Mouse (Mus musculus) ES-E14 (cell line): ENCODE data around the gene Lce1m.

ENCODE experiments used
- CHD2 ChIP-seq: IDR thresholded peaks from 2 replicates; pipeline ENCODE4 v1.6.1; 2014; ENCODE audit warnings: mild to moderate bottlenecking, low read depth, low read length, inconsistent platforms
- MAFK ChIP-seq: IDR thresholded peaks from 2 replicates; pipeline ENCODE4 v1.6.1; 2014; ENCODE audit warnings: mild to moderate bottlenecking, low read depth, low read length, inconsistent platforms; ENCODE audit not compliant: insufficient read depth
- ZNF384 ChIP-seq: IDR thresholded peaks from 2 replicates; pipeline ENCODE4 v1.6.1; 2012; ENCODE audit warnings: low read depth, low read length, inconsistent platforms

DNA sequence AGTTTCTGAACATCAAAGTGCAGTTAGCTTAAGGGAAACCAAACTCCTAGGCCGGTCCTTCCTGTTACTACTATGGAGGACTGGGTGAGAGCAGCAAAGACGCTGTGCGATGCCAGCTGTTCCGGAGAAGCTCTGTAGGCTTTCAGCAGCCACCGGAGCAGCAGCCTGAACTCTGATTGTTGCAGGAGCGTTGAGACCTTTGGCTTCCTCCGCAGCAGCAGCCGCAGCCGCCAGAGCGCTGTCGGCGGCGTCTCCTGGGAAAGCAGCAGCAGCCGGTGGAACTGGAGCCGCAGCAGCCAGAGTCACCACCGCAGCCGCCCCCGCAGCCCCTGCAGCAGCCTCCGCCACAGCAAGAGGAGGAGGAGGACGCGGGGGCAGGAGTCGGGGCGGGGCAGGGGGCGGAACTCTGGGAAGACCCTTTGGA is 4.5 kb downstream of the Lce1m start:
- TF ChIP-seq CHD2 (no peak), ZNF384 (no peak), MAFK (no peak)
